In genomic region chr6:35599841-35600240, GRCm38 (mm10) we compare ENCODE assay signal across 29 mouse cellular contexts.
"Had no signal": no experiment of that assay in that cellular context is flagged by ENCODE, and none has a peak within 500 bp of the region (broad histone marks: within the 10 kb centered on the region; RNA-seq: fewer than 3 reads in every experiment).

No protein-coding gene starts in this region.

- H3K36me3 ChIP-seq: limb, embryonic 10.5 days; limb, embryonic 12.5 days; limb, embryonic 13.5 days; limb, embryonic 15.5 days; liver, embryonic 12.5 days; liver, embryonic 13.5 days; liver, embryonic 15.5 days; lung, embryonic 15.5 days; midbrain, embryonic 12.5 days; midbrain, embryonic 13.5 days; midbrain, embryonic 15.5 days had no signal

- H3K4me2 ChIP-seq: limb, embryonic 12.5 days; limb, embryonic 13.5 days; limb, embryonic 15.5 days; liver, embryonic 11.5 days; liver, embryonic 12.5 days; liver, embryonic 13.5 days; liver, embryonic 15.5 days; lung, embryonic 14.5 days; lung, embryonic 15.5 days; midbrain, embryonic 12.5 days; midbrain, embryonic 13.5 days; midbrain, embryonic 15.5 days had no signal

- H3K4me3 ChIP-seq: limb, embryonic 10.5 days; limb, embryonic 12.5 days; limb, embryonic 13.5 days; limb, embryonic 15.5 days; liver, embryonic 12.5 days; liver, embryonic 13.5 days; liver, embryonic 15.5 days; lung, embryonic 15.5 days; megakaryocyte, embryonic 14.5 days; midbrain, embryonic 12.5 days; midbrain, embryonic 13.5 days; midbrain, embryonic 15.5 days; myocyte had no signal

- DNase-seq: left cerebral cortex, postnatal 4 days; liver; liver, embryonic 13.5 days; liver, postnatal 0 days; lung, adult 18-20 months; lung, adult 2 months; lung, embryonic 14.5 days; lung, postnatal 10 days; lung, postnatal 14 days; lung, postnatal 36 days; lung, postnatal 4 days; midbrain, embryonic 14.5 days had no signal

- H3K9me3 ChIP-seq: limb, embryonic 10.5 days; limb, embryonic 12.5 days; limb, embryonic 13.5 days; limb, embryonic 15.5 days; liver, embryonic 12.5 days; liver, embryonic 13.5 days; liver, embryonic 15.5 days; lung, embryonic 15.5 days; midbrain, embryonic 12.5 days; midbrain, embryonic 13.5 days; midbrain, embryonic 15.5 days had no signal

- H3K4me1 ChIP-seq: limb, embryonic 10.5 days; limb, embryonic 12.5 days; limb, embryonic 13.5 days; limb, embryonic 15.5 days; liver, embryonic 12.5 days; liver, embryonic 13.5 days; liver, embryonic 15.5 days; lung, embryonic 15.5 days; megakaryocyte, embryonic 14.5 days; midbrain, embryonic 12.5 days; midbrain, embryonic 13.5 days; midbrain, embryonic 15.5 days had no signal

- H3K9ac ChIP-seq: limb, embryonic 12.5 days; limb, embryonic 13.5 days; limb, embryonic 15.5 days; liver, embryonic 12.5 days; liver, embryonic 13.5 days; liver, embryonic 14.5 days; liver, embryonic 15.5 days; liver, postnatal 0 days; lung, embryonic 14.5 days; lung, embryonic 15.5 days; midbrain, embryonic 12.5 days; midbrain, embryonic 13.5 days; midbrain, embryonic 15.5 days had no signal

- ATAC-seq: liver, embryonic 12.5 days; liver, postnatal 0 days; lung, postnatal 0 days; midbrain, embryonic 13.5 days; midbrain, embryonic 15.5 days; midbrain, embryonic 16.5 days had no signal

- H3K27me3 ChIP-seq: limb, embryonic 12.5 days; limb, embryonic 13.5 days; limb, embryonic 15.5 days; liver, embryonic 12.5 days; liver, embryonic 13.5 days; liver, embryonic 15.5 days; lung, embryonic 15.5 days; megakaryocyte, embryonic 14.5 days; midbrain, embryonic 12.5 days; midbrain, embryonic 13.5 days; midbrain, embryonic 15.5 days had no signal

- H3K27ac ChIP-seq: limb, embryonic 10.5 days; limb, embryonic 12.5 days; limb, embryonic 13.5 days; limb, embryonic 15.5 days; liver, embryonic 12.5 days; liver, embryonic 13.5 days; liver, embryonic 14.5 days; liver, embryonic 15.5 days; lung, embryonic 15.5 days; macrophage; midbrain, embryonic 12.5 days; midbrain, embryonic 13.5 days; midbrain, embryonic 15.5 days had no signal
